Mouse (Mus musculus): ENCODE results near the gene Fgf7.

Gene Fgf7

DNA sequence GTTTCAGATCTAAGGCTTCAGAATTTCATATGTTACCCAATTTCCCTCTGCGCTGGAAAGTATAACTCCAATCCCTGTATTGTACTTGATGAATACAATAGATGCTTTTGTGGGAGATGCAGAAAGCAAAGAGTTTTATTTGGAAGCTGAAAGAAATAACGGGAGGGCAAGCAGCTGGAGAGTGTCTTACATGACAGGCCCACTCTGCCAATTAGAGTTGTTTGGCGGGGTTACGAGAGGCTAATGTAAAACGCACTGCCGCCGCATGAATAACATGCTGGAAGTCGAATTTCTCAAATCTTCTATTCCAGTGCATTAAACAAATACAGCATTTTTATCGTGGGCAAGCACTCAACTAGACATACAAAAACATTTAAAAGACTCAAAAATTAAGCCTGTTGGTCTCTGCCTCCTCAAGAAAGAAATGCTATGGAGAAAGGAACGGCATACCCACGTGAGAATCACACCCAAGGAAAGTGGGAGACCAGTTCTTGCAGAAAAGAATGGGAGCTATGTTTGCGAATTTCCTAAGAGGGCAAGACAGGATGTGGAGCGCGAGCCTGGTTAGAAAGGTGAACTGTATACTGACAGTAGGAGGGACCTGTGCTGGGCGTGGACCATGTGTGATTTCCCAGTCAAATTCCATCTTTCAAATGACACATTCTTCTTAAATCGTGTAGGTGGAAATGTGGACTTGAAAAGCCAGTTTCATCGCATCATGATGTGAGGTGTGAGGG is 26.7 kb downstream of the Fgf7 start:
- DNase-seq (ENCODE audit: low spot score), result peak; percentile 21

DNA sequence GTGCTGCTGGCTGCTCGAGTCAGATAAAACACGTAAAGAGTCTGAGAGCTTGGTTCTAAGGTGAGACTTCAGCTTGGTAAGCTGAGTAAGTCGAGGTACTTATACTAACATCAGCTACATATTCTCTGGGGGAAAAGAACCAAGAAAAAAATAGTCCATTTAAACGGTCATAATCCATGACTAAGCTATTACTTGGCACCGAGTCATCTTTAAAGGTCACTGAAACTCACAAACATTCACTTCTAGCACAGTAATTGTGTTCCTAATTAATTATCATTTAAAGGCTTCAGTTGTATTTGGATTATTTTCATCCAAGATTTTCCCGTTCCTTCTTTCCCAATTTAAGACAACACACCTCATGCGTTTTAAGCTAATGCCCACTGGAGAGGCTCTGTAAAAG is 28.4 kb downstream of the Fgf7 start:
- DNase-seq (ENCODE audit: low spot score), result no peak

DNA sequence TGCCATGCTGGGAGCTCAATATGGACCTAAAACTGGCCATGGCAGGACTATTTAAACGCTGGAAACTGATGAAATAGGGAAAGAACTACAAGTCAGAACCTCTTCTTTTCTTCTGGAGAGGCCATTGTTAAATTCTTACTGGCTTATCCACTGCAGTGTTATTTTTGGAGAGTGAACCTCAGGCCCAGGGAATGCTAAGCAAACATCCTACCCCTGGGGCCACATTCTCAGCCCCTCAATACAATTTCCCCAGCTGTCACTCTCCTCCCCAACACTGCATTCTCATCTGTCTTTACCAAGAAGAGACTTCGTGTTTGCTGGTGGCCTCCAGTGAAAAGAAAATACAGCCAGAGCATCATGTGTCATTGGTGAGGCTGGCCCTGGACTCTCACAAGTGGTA is 30.4 kb downstream of the Fgf7 start:
- DNase-seq (ENCODE audit: low spot score), result peak; percentile 27

DNA sequence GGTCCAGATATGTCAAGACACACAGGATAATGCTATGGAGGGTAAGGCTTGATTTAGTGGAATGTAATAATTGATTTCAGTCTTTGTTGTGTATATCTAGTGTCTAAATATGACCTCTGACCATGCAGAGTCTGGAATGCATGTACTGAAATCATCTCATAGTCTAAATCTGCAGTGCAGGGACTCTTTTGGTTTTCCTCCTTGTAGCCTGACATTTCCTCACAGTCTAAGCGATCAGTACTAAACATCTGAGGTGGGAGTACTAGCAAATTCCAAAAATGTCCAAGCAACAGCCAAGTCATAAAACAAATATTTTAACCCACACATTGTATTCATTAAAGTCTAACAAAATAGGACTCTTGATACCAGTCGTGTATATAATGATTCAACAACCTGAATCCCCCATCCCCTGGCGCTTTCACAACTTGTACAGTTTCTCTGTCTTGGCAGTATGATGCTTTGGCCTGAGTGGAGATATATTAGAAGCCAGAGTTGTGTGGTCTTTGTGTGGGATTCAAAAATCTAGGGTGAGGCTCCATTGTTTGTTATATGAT is 30.9 kb downstream of the Fgf7 start:
- DNase-seq (ENCODE audit: low spot score), result no peak

DNA sequence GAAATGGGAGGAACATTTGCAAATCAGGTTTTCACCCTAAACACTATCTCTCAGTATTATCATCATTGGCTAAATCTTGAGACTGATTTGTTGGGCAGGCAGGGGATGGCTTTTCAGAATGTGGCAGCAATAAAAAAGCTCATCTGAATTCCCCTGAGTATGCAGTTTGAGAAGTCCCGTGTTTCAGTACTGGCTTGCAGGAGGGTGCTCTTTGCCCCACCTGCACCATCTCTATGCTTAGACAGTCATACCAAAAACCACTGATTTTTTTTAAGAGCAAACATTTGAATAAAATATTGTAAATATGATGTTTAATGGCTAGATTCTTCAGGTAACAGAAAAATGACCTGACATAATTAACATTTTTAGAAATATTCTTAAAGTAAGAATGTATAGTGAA is 35.3 kb downstream of the Fgf7 start:
- DNase-seq (ENCODE audit: low spot score), result no peak

DNA sequence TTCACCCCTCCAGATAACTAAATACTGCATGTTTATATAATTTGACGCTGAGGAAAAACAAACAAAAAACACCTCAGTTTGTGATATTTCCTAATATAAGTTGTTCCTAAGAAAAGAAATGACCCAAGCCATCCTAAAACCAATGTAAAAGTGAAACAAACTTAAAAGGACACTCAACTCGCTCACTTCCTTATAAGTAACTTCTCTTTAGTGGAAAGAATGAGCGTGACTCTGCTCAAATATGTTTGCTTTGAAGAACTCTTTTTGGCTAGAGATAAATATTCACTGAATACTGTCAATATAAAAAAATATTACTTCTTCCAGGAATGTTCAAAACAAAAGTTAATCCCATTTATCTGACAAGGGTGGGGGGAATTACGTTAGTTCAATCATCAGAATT is 39.3 kb downstream of the Fgf7 start:
- no peak for DNase-seq (ENCODE audit: low spot score)

DNA sequence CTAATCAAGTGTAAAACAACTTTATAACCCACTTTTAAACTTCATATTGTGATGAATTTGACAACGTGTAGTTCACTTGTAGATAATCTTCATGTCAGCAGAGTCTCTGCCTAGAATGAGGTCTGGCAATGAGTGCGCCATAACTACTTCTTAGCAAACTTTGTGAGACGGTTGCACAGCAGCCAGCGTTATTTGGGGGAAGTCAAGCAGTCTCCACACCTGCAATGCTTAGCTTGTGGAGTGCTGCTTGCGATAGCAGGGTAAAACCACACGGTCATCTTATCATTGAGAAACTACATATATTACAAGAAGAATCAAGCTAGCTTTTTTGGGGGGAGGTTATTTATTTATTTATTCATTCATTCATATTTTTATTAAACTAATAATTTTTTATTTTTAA is 42.0 kb downstream of the Fgf7 start:
- DNase-seq (ENCODE audit: low spot score), result no peak

DNA sequence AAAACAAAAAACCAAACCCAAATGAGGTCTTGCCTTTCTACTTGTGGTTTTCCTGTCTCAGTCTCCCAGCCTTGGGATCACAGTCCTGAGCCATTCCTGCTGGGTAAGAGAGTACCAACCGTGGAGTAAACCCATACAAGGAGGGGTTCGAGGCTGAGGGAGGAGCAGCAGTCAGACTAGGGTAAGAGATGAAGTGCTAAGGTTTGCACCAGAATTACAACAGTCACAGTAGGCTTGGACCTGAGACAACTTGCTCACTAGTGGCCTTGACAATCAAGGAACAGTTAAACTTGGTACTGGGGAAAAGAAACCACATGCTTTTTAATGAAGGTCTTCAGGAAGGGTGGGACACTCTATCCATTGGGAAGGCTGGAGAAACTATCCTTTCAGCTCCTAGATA is 44.6 kb downstream of the Fgf7 start:
- DNase-seq (ENCODE audit: low spot score), result no peak

DNA sequence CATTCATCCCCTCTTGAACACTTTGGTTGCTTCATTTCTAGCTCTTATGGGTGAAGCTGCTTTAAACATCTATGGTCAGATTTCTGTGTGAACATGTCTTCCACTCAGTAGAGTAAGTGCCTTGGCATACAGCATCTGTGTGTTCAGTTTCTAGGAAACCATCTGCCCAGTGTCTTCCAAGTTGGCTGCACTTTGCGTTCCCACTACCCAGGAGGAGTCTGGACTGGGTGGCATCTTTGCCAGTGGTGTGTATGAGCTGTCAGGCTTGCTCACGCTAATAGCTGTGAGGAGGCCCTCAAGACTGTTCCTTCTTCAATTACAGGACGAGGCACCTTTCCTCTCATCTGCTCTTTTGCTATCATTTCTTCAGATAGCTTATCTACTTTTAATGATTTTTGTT is 49.9 kb downstream of the Fgf7 start:
- DNase-seq (ENCODE audit: low spot score), result no peak

DNA sequence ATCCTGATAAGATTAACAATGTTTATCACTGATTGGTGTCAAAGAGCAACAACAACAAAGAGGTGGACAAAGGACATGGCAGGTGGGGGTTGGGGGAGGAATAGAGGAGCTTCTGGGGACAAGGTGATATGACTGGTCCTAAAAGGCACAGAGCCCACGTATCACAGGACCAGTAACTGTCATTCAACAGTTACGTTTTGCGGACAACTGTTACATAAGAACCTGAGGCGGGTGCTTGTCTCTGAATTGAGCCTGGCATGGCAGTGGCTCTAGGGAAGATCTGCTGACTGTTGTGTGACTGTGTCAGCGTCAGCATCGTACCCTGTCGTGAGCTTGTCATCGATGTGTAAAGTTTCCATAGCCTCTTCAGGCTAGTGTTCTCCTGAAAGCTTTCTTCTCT is 51.7 kb downstream of the Fgf7 start:
- DNase-seq (ENCODE audit: low spot score), result no peak

DNA sequence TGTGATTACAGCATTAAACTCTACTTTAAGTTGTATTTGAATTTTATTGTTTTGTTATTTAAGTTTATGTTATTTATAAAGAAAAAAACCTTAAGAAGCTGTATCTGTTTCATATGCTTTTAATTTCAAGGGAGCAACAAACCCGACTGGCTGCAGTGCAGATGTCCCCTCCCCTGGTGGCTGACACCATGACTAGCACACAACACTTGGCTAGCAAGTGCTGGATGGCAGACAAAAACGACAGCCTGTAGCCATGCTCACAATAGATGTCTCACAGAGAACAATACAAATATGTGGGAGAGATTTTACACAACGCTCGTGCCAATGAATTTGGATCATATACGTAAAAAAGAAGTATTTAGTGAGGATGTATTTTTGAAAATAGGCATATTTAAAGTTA is 56.0 kb downstream of the Fgf7 start:
- DNase-seq (ENCODE audit: low spot score), result no peak

DNA sequence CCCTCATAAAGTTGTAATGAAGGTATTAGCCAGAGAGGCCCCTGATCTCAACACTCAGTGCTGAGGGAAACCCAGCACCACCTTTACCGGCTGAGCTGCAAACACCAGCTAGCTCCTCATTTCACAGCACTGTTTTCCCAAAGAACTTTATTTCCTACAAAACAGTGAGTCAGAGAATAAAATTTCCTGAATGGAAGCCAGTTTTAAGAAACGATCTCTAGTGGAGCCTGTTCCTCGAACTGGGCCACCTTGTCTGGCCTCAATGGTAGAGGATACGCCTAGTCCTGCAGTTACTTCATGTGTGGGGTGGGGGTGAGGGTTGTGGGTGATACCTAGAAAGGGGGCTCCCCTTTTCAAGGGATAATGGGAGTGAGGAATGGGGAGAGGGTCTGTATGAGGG is 60.2 kb downstream of the Fgf7 start:
- DNase-seq (ENCODE audit: low spot score), result no peak

Measured in embryo, embryonic 10.5 days (tissue).